Mouse (Mus musculus): ENCODE results near the gene Itgb2l. TPM values are rescaled to one million over a fixed set of nuclear protein-coding genes. Genes with fewer than 3 reads are reported as not detected.

The Itgb2l gene
- polyA plus RNA-seq, 1 experiment from 2014 or later, result not detected

DNA sequence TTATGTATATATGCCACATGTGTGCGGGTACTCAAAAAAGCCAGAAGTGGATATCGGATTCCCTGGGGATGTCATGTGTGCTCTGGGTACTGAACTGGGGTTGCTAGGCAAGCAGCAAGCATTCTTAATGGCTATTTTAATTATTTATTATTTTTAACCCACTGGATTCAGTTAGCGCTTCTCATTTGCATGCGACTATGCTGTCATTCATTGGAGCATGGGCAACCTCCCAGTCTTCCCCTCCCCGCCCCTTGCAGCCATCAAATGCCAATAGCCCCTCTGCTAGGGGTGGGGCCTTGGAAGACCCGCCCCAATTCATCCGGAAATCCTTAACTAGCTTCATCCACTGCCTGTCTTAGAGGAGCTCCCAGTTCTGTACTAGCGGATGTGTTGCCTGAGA, 2.5 kb downstream of the Itgb2l start:
- peak; percentile 62 for DNase-seq

DNA sequence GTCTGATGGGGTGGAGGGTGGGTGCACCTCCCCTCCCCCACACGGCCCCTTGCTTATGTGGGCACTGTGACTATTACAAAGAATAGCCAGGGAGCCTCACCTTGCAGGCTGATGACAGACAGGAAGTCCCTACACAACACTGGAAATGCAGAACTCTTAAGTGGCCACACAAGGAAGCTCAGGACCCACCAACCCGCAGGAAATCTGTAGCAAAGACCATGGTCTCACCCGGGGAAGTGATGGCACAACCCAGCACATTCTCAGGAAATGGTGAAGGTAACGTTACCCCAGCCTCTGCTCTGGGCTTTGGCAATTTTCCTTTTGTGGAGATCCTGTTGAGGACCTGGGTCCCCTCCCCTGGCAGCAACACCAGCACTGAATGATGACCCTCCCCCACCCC, 3.7 kb downstream of the Itgb2l start:
- H3K27ac ChIP-seq (replicated peaks; ENCODE audit: low read depth, low read length), result no peak overlapping the region
- 0 out of 2 replicates have a peak, but pooled peaks cover 2% of the 10 kb centered on the region for H3K4me1 ChIP-seq (ENCODE audit: control insufficient read depth, insufficient read depth, low read length)
- H3K4me2 ChIP-seq (ENCODE audit: low read length), result no peak overlapping the region
- H3K9me3 ChIP-seq (ENCODE audit: control insufficient read depth, low read length), result no peaks in the 10 kb centered on the region
- no peaks in the 10 kb centered on the region for H3K27me3 ChIP-seq (ENCODE audit: control insufficient read depth, insufficient read depth, low read length)
- no peak overlapping the region for H3K4me3 ChIP-seq (replicated peaks; ENCODE audit: low read depth, low read length)
- H3K36me3 ChIP-seq (ENCODE audit: control insufficient read depth, insufficient read depth, low read length), result no peaks in the 10 kb centered on the region
- ATAC-seq (ENCODE audit: low FRiP score, low TSS enrichment) (no peak), DNase-seq (no peak)
- 87% methylated on average over 4 of the region's 4 CpGs for WGBS
- H3K9ac ChIP-seq (replicated peaks; ENCODE audit: low read length), result no peak overlapping the region

More for the DNA sequence above, 2.5 kb downstream of the Itgb2l start:
- no peaks in the 10 kb centered on the region for H3K27me3 ChIP-seq (ENCODE audit: control insufficient read depth, insufficient read depth, low read length)
- H3K9ac ChIP-seq (replicated peaks; ENCODE audit: low read length), result no peak overlapping the region
- H3K27ac ChIP-seq (replicated peaks; ENCODE audit: low read depth, low read length), result no peak overlapping the region
- no peak overlapping the region for H3K4me3 ChIP-seq (replicated peaks; ENCODE audit: low read depth, low read length)
- H3K4me2 ChIP-seq (ENCODE audit: low read length), result no peak overlapping the region
- WGBS, result 71% methylated on average over 8 of the region's 8 CpGs
- H3K9me3 ChIP-seq (ENCODE audit: control insufficient read depth, low read length), result no peaks in the 10 kb centered on the region
- ATAC-seq (ENCODE audit: low FRiP score, low TSS enrichment), result peak; percentile 55; the same call in 1 of the 2 replicates
- H3K36me3 ChIP-seq (ENCODE audit: control insufficient read depth, insufficient read depth, low read length), result no peaks in the 10 kb centered on the region
- H3K4me1 ChIP-seq (ENCODE audit: control insufficient read depth, insufficient read depth, low read length), result 0 out of 2 replicates have a peak, but pooled peaks cover 2% of the 10 kb centered on the region

DNA sequence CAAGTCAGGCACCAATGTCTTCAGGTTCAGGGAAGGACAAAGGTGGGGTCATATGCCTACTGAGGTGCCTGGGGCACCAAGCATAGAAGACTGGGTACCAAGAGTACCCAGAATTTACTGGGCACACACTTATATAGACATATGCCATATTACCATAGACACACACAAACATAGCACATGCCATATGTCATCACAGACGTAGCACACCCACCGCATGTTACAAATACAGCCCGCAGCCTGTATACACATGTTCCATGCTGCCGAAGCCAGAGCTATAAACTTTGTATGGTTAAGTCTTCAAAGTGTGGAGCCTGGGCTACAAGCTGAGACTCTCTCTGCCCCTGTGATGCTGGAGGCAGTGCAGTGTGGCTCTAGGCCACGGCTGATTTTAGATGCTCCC, 4.5 kb downstream of the Itgb2l start:
- no peak for ATAC-seq (ENCODE audit: low FRiP score, low TSS enrichment)
- Histone ChIP-seq H3K4me2 (ENCODE audit: low read length) (no peak overlapping the region), H3K36me3 (ENCODE audit: control insufficient read depth, insufficient read depth, low read length) (no peaks in the 10 kb centered on the region), H3K27me3 (ENCODE audit: control insufficient read depth, insufficient read depth, low read length) (no peaks in the 10 kb centered on the region), H3K27ac (replicated peaks; ENCODE audit: low read depth, low read length) (no peak overlapping the region), H3K9me3 (ENCODE audit: control insufficient read depth, low read length) (no peaks in the 10 kb centered on the region), H3K4me3 (replicated peaks; ENCODE audit: low read depth, low read length) (no peak overlapping the region), H3K9ac (replicated peaks; ENCODE audit: low read length) (no peak overlapping the region), H3K4me1 (ENCODE audit: control insufficient read depth, insufficient read depth, low read length) (0 out of 2 replicates have a peak, but pooled peaks cover 2% of the 10 kb centered on the region)
- no peak for DNase-seq
- 93% methylated on average over 5 of the region's 5 CpGs for WGBS

DNA sequence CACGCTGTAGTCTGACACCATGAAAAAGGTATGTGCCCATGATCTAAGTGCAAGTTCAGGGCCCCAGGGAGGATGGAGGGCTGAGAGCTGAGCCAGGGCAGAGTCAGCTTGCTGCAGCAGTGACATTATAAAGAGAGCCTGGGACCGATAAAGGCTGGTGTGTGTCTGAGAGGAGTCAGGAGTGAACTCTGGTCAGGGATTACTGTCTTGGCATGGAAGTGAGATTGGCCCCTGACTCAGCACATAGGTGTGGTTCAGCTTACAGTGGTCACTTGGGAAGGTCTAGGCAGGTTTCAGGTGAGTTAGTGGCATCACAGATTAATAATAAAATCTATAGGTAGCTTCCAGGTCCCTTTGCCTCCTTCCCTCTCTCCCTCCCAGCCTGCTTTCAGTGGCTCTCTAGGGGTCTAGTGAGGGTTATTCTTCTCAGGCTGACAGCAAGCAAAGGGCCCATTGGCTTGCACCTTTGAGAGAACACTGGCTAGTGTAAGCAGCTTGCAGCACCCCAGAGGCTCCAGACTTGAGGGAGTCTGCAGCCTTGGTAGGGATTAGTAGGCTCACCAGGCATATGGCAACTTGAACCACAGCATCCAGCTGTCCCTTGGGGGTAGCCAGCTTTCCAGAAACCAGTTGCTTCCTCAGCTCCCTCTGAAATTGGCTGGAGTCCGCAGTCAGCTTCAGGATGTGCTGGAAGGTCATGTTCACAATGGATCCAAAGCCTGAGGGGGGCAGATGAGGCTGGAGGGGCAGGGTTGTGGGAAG, 9.2 kb downstream of the Itgb2l start:
- Histone ChIP-seq H3K4me1 (ENCODE audit: control insufficient read depth, insufficient read depth, low read length) (no peaks in the 10 kb centered on the region), H3K9ac (replicated peaks; ENCODE audit: low read length) (no peak overlapping the region), H3K9me3 (ENCODE audit: control insufficient read depth, low read length) (no peaks in the 10 kb centered on the region), H3K4me3 (replicated peaks; ENCODE audit: low read depth, low read length) (no peak overlapping the region), H3K27me3 (ENCODE audit: control insufficient read depth, insufficient read depth, low read length) (no peaks in the 10 kb centered on the region), H3K27ac (replicated peaks; ENCODE audit: low read depth, low read length) (no peak overlapping the region), H3K36me3 (ENCODE audit: control insufficient read depth, insufficient read depth, low read length) (no peaks in the 10 kb centered on the region), H3K4me2 (ENCODE audit: low read length) (no peak overlapping the region)
- WGBS, result 80% methylated on average over 3 of the region's 3 CpGs
- DNase-seq (no peak), ATAC-seq (ENCODE audit: low FRiP score, low TSS enrichment) (no peak)

DNA sequence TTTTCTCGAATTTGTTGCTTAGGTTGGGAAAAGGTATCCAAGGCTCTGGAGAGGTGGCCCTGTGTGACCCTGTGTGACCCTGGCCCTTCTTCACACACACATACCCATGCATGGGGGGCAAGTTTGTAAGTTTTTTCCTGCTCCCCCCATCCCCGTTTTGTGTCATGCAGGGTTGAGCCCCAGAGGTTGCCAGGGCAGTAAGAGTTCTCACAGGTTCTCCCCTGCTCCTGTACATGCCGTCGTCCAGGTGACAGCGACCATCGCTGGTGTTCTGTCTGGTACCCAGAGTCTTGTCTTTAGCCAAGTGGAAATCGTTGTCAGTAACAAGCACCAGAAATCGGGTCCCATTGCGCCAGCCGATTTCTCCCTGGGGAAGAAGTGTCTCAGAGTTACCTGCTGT, 10.2 kb downstream of the Itgb2l start:
- Histone ChIP-seq H3K9me3 (ENCODE audit: control insufficient read depth, low read length) (no peaks in the 10 kb centered on the region), H3K36me3 (ENCODE audit: control insufficient read depth, insufficient read depth, low read length) (no peaks in the 10 kb centered on the region), H3K27ac (replicated peaks; ENCODE audit: low read depth, low read length) (no peak overlapping the region), H3K4me2 (ENCODE audit: low read length) (no peak overlapping the region), H3K4me3 (replicated peaks; ENCODE audit: low read depth, low read length) (no peak overlapping the region), H3K27me3 (ENCODE audit: control insufficient read depth, insufficient read depth, low read length) (no peaks in the 10 kb centered on the region), H3K4me1 (ENCODE audit: control insufficient read depth, insufficient read depth, low read length) (no peaks in the 10 kb centered on the region), H3K9ac (replicated peaks; ENCODE audit: low read length) (no peak overlapping the region)
- no peak for DNase-seq
- no peak for ATAC-seq (ENCODE audit: low FRiP score, low TSS enrichment)
- 85% methylated on average over 10 of the region's 10 CpGs for WGBS

DNA sequence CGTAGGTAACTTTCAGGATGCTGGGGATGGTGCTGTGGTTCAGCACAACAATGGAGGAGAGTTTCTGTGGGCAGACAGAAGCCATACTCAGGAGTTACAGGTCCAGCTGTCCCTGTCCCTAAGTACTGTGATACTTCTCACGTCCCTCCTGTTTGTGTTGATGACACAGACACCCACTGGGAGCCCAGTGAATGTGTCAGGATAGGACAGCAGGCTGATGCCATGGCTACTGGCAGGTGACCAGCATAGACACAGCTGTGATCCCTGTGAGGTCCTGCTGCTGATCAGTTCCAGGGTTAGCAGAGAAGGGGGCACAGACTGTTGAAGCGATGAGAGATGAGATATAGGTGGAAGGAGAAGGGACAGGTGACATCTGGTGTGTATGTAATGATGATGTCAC, 14.4 kb downstream of the Itgb2l start:
- H3K4me1 ChIP-seq (ENCODE audit: control insufficient read depth, insufficient read depth, low read length), result no peaks in the 10 kb centered on the region
- H3K9ac ChIP-seq (replicated peaks; ENCODE audit: low read length), result no peak overlapping the region
- H3K4me2 ChIP-seq (ENCODE audit: low read length), result no peak overlapping the region
- H3K27me3 ChIP-seq (ENCODE audit: control insufficient read depth, insufficient read depth, low read length), result no peaks in the 10 kb centered on the region
- WGBS, result 70% methylated on average over 3 of the region's 3 CpGs
- H3K9me3 ChIP-seq (ENCODE audit: control insufficient read depth, low read length), result no peaks in the 10 kb centered on the region
- no peaks in the 10 kb centered on the region for H3K36me3 ChIP-seq (ENCODE audit: control insufficient read depth, insufficient read depth, low read length)
- no peak for ATAC-seq (ENCODE audit: low FRiP score, low TSS enrichment)
- no peak for DNase-seq
- no peak overlapping the region for H3K27ac ChIP-seq (replicated peaks; ENCODE audit: low read depth, low read length)
- H3K4me3 ChIP-seq (replicated peaks; ENCODE audit: low read depth, low read length), result no peak overlapping the region

DNA sequence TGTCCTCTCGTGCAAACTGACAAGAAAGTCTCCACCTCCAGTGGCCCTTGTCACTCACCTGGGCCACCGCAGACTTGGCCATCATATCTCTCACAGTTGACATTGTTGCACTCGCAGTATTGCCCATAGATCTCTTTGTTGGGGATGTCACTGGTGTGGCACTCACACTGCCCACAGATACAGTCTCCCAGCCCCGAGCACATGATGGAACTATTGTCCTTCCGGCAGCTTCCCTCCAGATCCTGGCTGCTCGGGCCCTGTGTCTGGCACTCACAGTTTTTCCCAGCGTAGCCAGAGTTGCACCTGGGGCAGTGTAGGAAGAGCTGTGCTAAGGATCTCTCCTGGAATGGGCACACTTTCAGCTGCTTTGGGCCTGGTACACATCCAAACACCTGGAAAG, 16.7 kb downstream of the Itgb2l start:
- 86% methylated on average over 7 of the region's 7 CpGs for WGBS

DNA sequence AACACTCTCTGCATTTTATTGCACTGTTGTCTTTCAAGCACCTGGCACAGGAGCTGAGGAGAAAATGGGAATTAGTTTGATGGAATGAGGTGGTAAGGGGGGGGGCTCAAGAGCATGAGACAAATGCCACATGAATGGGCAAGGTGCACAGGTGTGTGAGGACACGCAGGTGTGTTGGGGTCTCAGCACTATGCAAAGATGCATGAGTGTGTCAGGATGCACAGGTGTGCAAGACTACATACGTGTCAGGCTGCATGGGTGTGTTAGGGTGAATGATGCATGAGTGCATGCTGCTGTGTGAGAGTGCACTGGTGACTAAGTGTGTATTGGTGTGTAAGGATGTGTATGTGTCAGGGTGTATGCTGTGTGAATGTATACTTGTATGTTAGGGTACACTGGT, 18.4 kb downstream of the Itgb2l start:
- Histone ChIP-seq H3K36me3 (ENCODE audit: control insufficient read depth, insufficient read depth, low read length) (no peaks in the 10 kb centered on the region), H3K9me3 (ENCODE audit: control insufficient read depth, low read length) (no peaks in the 10 kb centered on the region), H3K4me1 (ENCODE audit: control insufficient read depth, insufficient read depth, low read length) (no peaks in the 10 kb centered on the region), H3K27me3 (ENCODE audit: control insufficient read depth, insufficient read depth, low read length) (no peaks in the 10 kb centered on the region), H3K9ac (replicated peaks; ENCODE audit: low read length) (no peak overlapping the region), H3K4me2 (ENCODE audit: low read length) (no peak overlapping the region), H3K4me3 (replicated peaks; ENCODE audit: low read depth, low read length) (no peak overlapping the region), H3K27ac (replicated peaks; ENCODE audit: low read depth, low read length) (no peak overlapping the region)
- 85% methylated on average over 2 of the region's 2 CpGs for WGBS
- ATAC-seq (ENCODE audit: low FRiP score, low TSS enrichment) (no peak), DNase-seq (no peak)

More for the DNA sequence above, 16.7 kb downstream of the Itgb2l start:
- H3K27me3 ChIP-seq (ENCODE audit: control insufficient read depth, insufficient read depth, low read length), result no peaks in the 10 kb centered on the region
- DNase-seq (no peak), ATAC-seq (ENCODE audit: low FRiP score, low TSS enrichment) (no peak)
- no peak overlapping the region for H3K9ac ChIP-seq (replicated peaks; ENCODE audit: low read length)
- no peaks in the 10 kb centered on the region for H3K9me3 ChIP-seq (ENCODE audit: control insufficient read depth, low read length)
- H3K4me3 ChIP-seq (replicated peaks; ENCODE audit: low read depth, low read length), result no peak overlapping the region
- H3K4me2 ChIP-seq (ENCODE audit: low read length), result no peak overlapping the region
- no peaks in the 10 kb centered on the region for H3K36me3 ChIP-seq (ENCODE audit: control insufficient read depth, insufficient read depth, low read length)
- no peaks in the 10 kb centered on the region for H3K4me1 ChIP-seq (ENCODE audit: control insufficient read depth, insufficient read depth, low read length)
- H3K27ac ChIP-seq (replicated peaks; ENCODE audit: low read depth, low read length), result no peak overlapping the region

DNA sequence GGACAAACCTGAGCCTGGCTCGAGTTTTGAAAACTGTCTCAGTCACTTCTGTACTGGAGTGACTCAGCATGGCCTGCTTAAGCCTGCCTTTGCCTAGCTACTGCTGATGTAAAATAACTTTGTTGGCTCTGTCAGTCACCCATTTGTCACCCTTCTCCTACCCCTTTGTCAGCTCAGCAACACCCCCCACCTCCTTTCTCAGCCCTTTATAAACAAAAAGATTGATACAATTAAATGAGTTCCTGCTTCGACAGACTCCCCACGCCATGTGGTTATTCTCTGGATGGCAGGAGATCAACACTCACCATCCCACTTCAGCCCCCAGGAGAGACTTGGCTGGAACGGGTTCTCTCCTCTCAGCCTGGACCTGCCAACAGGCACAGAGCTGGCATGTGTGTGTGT, 35.4 kb downstream of the Itgb2l start:
- H3K27ac ChIP-seq (replicated peaks; ENCODE audit: low read depth, low read length), result no peak overlapping the region
- no peaks in the 10 kb centered on the region for H3K9me3 ChIP-seq (ENCODE audit: control insufficient read depth, low read length)
- H3K4me1 ChIP-seq (ENCODE audit: control insufficient read depth, insufficient read depth, low read length), result no peaks in the 10 kb centered on the region
- H3K4me2 ChIP-seq (ENCODE audit: low read length), result no peak overlapping the region
- H3K36me3 ChIP-seq (ENCODE audit: control insufficient read depth, insufficient read depth, low read length), result no peaks in the 10 kb centered on the region
- ATAC-seq (ENCODE audit: low FRiP score, low TSS enrichment) (no peak), DNase-seq (peak; percentile 12)
- no peak overlapping the region for H3K9ac ChIP-seq (replicated peaks; ENCODE audit: low read length)
- WGBS, result 15% methylated on average over 4 of the region's 4 CpGs
- no peak overlapping the region for H3K4me3 ChIP-seq (replicated peaks; ENCODE audit: low read depth, low read length)
- no peaks in the 10 kb centered on the region for H3K27me3 ChIP-seq (ENCODE audit: control insufficient read depth, insufficient read depth, low read length)

Measured in midbrain, embryonic 14.5 days (tissue).